In the genomic region with DNA sequence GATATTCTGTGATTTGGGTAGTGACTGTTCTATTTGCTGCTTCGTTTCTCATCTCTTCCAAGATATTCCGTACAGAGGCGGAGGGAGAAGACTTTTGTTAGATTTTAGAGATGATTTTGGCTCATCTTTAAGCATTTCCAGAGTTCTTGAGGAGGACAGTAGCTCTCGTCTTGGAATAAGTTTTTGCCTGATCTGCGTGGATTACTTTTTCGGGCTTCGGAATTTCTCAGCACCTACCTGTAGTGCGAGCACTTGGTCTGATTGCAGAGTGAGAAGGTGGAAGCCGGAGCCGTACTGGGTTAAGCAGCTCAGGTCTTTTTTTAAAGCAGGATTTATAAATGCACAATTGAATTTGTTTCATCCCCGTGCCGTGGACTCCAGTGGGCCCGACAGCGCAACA, we compare ENCODE assay signal across 9 mouse cellular contexts. TPM values are rescaled to one million over a fixed set of nuclear protein-coding genes. Genes with fewer than 3 reads are reported as not detected.
DNase-seq lines count a peak whose midpoint lies in the region; ATAC-seq lines count a peak whose summit lies in the region.
"Had no signal": no experiment of that assay in that cellular context is flagged by ENCODE, and none has a peak within 500 bp of the region (broad histone marks: within the 10 kb centered on the region; RNA-seq: fewer than 3 reads in every experiment).

No protein-coding gene starts in this region.

- H3K9me3 ChIP-seq in hindbrain, embryonic 12.5 days (replicated peaks) = no peaks in the 10 kb centered on the region
- no peaks in the 10 kb centered on the region for H3K9me3 ChIP-seq in midbrain, embryonic 11.5 days (ENCODE audit: control insufficient read depth, low read length)

- peak overlapping the region; percentile 59 for H3K4me2 ChIP-seq in hindbrain, embryonic 12.5 days (replicated peaks)
- peak overlapping the region; percentile 48 for H3K4me2 ChIP-seq in midbrain, embryonic 11.5 days

- H3K4me3 ChIP-seq in hindbrain, embryonic 12.5 days = peak overlapping the region; percentile 27
- H3K4me3 ChIP-seq in midbrain, embryonic 11.5 days (ENCODE audit: low read depth, low read length) = peak overlapping the region; percentile 29

- WGBS in hindbrain, embryonic 12.5 days = 18% methylated on average over 14 of the region's 14 CpGs
- whole genome bisulfite sequencing in midbrain, embryonic 11.5 days = 15% methylated on average over 14 of the region's 14 CpGs

- H3K9ac ChIP-seq in hindbrain, embryonic 12.5 days = no peak overlapping the region
- peak overlapping the region; percentile 18; the same call in 1 of the 2 replicates for H3K9ac ChIP-seq in midbrain, embryonic 11.5 days (ENCODE audit: low read length)

- H3K4me1 ChIP-seq in hindbrain, embryonic 12.5 days = peaks cover 6% of the 10 kb centered on the region; the same call in 1 of the 2 replicates
- no peaks in the 10 kb centered on the region; the same call in 1 of the 2 replicates for H3K4me1 ChIP-seq in midbrain, embryonic 11.5 days (ENCODE audit: control insufficient read depth, insufficient read depth, low read length)

- no peaks in the 10 kb centered on the region for H3K36me3 ChIP-seq in hindbrain, embryonic 12.5 days
- no peaks in the 10 kb centered on the region for H3K36me3 ChIP-seq in midbrain, embryonic 11.5 days (ENCODE audit: control insufficient read depth, insufficient read depth, low read length)

- peak; percentile 34 for DNase-seq in kidney, adult 18-20 months
- no peak for DNase-seq in kidney, adult 9 months
- DNase-seq in midbrain, embryonic 11.5 days (ENCODE audit: low spot score, missing footprints) = peak; percentile 88
- no peak for DNase-seq in spleen, postnatal 36 days (ENCODE audit: low spot score in 2 of 2)
- no peak for DNase-seq in thymus, postnatal 0 days (ENCODE audit: low spot score)
- DNase-seq in layer of hippocampus, adult 9-11 months = no peak

- H3K27me3 ChIP-seq in hindbrain, embryonic 12.5 days = peaks cover 21% of the 10 kb centered on the region
- peaks cover 3% of the 10 kb centered on the region; the same call in 1 of the 2 replicates for H3K27me3 ChIP-seq in midbrain, embryonic 11.5 days (ENCODE audit: control insufficient read depth, insufficient read depth, low read length)
- H3K27me3 ChIP-seq: Patski had no signal

- no peak overlapping the region for H3K27ac ChIP-seq in hindbrain, embryonic 12.5 days
- H3K27ac ChIP-seq in midbrain, embryonic 11.5 days (ENCODE audit: low read depth, low read length) = no peak overlapping the region

- ATAC-seq in activated CD4-positive, CD25-positive, alpha-beta regulatory T cell, adult 4 months = peak; percentile 19
- no peak for ATAC-seq in hindbrain, embryonic 12.5 days (ENCODE audit: low FRiP score)
- no peak for ATAC-seq in midbrain, embryonic 11.5 days (ENCODE audit: low FRiP score)

RNA-seq across cellular contexts. Expression of gene Rnf43, which starts 0.3 kb away (rescaled TPM):
- 10 to 100 TPM; 23.8 to 25.3 TPM for polyA plus RNA-seq in activated CD4-positive, CD25-positive, alpha-beta regulatory T cell, adult 4 months (2017; shearing (Covaris generic))
- 2.1 and 4.4 TPM in 2 replicates for polyA plus RNA-seq in hindbrain, embryonic 12.5 days (2016; fragmentation: Nextera tagmentation; extraction: Ambion mirVana)
- polyA plus RNA-seq in midbrain, embryonic 11.5 days (2014; fragmentation: Nextera tagmentation; extraction: Ambion mirVana) = 0.61 and 2.0 TPM in 2 replicates
- polyA plus RNA-seq in thymus, postnatal 0 days (2015; fragmentation: Nextera tagmentation; extraction: Ambion mirVana) = 5.2 and 6.8 TPM in 2 replicates

RNA-seq across cellular contexts. Expression of gene Hsf5, which starts 45.9 kb away (rescaled TPM):
- polyA plus RNA-seq in activated CD4-positive, CD25-positive, alpha-beta regulatory T cell, adult 4 months (2017; shearing (Covaris generic)) = under 1 TPM in 1 of 2 experiments, not detected in 1; 0.11 TPM
- 0.43 and 0.45 TPM in 2 replicates for polyA plus RNA-seq in hindbrain, embryonic 12.5 days (2016; fragmentation: Nextera tagmentation; extraction: Ambion mirVana)
- polyA plus RNA-seq in midbrain, embryonic 11.5 days (2014; fragmentation: Nextera tagmentation; extraction: Ambion mirVana) = 0.15 and 0.31 TPM in 2 replicates
- polyA plus RNA-seq in thymus, postnatal 0 days (2015; fragmentation: Nextera tagmentation; extraction: Ambion mirVana) = 0.10 and 0.12 TPM in 2 replicates

Comparison
In these comparisons a context has a peak if more than half of its experiments do, and no peak if none do; other contexts are left out.
1. DNase-seq: peak in kidney, adult 18-20 months (single experiment) and midbrain, embryonic 11.5 days (single experiment); none in kidney, adult 9 months (single experiment), spleen, postnatal 36 days (0 of 2), thymus, postnatal 0 days (single experiment) and layer of hippocampus, adult 9-11 months (single experiment).